Mouse (Mus musculus) midbrain, embryonic 12.5 days (tissue): ENCODE results near the gene Lgr5. TPM values are rescaled to one million over a fixed set of nuclear protein-coding genes. Genes with fewer than 3 reads are reported as not detected.
A peak's percentile ranks its signal among the peaks of the same experiment; 100 is the strongest.

Source experiments
- ATAC-seq: fragments of 200-750 bp; cut with Nextera tagmentation; 2 replicates; pipeline ENCODE4 v1.8.0; 2017; ENCODE audit warnings: low read depth, moderate TSS enrichment, moderate library complexity; ENCODE audit not compliant: low FRiP score
- H3K27ac ChIP-seq: fragments of 300-500 bp; sonication (generic); replicated peaks from 2 replicates; pipeline ENCODE4 v1.5.1; 2016; ENCODE audit warnings: mild to moderate bottlenecking
- H3K27me3 ChIP-seq: fragments of 300-500 bp; sonication (generic); 2 replicates; pipeline ENCODE4 v1.6.1; 2016; ENCODE audit warnings: mild to moderate bottlenecking
- H3K36me3 ChIP-seq: fragments of 300-500 bp; sonication (generic); 2 replicates; pipeline ENCODE4 v1.6.1; 2016
- H3K4me1 ChIP-seq: fragments of 300-500 bp; sonication (generic); 2 replicates; pipeline ENCODE4 v1.6.1; 2016
- H3K4me2 ChIP-seq: fragments of 300-500 bp; sonication (generic); replicated peaks from 2 replicates; pipeline ENCODE4 v1.6.1; 2016; ENCODE audit warnings: mild to moderate bottlenecking, moderate library complexity
- H3K4me3 ChIP-seq: fragments of 300-500 bp; sonication (generic); 2 replicates; pipeline ENCODE4 v1.5.1; 2016; ENCODE audit warnings: mild to moderate bottlenecking
- H3K9ac ChIP-seq: fragments of 300-500 bp; sonication (generic); replicated peaks from 2 replicates; pipeline ENCODE4 v1.6.1; 2016; ENCODE audit warnings: mild to moderate bottlenecking, moderate library complexity
- H3K9me3 ChIP-seq: fragments of 300-500 bp; sonication (generic); 2 replicates; pipeline ENCODE4 v1.6.1; 2016; ENCODE audit warnings: mild to moderate bottlenecking
- WGBS: fragments of 180-500 bp; shearing (Covaris S2); methylation state at CpG from one replicate; pipeline ENCODE4 v1.1.7; 2016; 5-methylcytosine and 5-hydroxymethylcytosine counted together
- polyA plus RNA-seq: library from polyadenylated mRNA; unstranded; fragments of >200 nt; fragmentation: Nextera tagmentation; extraction: Ambion mirVana; gene quantifications from 2 replicates; pipeline ENCODE4 v1.2.1, GENCODE M21; 2016

Lgr5 gene
- polyA plus RNA-seq: 3.3 and 3.8 TPM in 2 replicates

- peaks cover 27% of the 10 kb centered on the region for H3K4me1 ChIP-seq
- peak; percentile 85 for ATAC-seq
- H3K9me3 ChIP-seq: no peaks in the 10 kb centered on the region
- peak within 1 kb of the TSS; percentile 54 for H3K4me3 ChIP-seq
- peaks cover 52% of the 10 kb centered on the region for H3K27me3 ChIP-seq
- H3K36me3 ChIP-seq: no peaks in the 10 kb centered on the region
- H3K9ac ChIP-seq: peak within 1 kb of the TSS; percentile 50
- no peak within 1 kb of the TSS for H3K27ac ChIP-seq
- H3K4me2 ChIP-seq: peak within 1 kb of the TSS; percentile 99
- whole genome bisulfite sequencing: under 1% methylated on average over 46 of the region's 47 CpGs
Measured at GRCm38 (mm10) chr10:115587301-115587969, at the start of gene Lgr5. Lgr5 (minus strand) TSS chr10:115587780.

DNA sequence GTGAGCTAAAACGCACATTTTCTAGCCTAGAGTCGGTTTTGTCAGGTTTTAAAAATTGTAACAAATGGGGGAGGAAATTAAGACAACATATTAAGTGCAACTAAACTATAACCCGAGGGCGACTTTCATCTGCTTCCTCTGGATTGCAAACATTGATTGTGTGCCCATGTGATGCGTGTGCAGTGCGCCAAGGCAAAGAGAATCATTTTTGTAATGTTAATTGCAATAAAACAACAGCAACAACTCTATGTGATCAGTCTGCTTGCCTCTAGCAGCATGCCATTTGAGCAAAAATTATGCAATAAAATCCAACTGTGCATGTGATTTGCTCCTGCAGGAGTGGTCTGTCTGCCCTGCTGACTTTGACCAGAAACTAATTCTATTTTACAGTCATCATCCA is 39.1 kb upstream of the Lgr5 start:
- Histone ChIP-seq H3K9me3 (no peaks in the 10 kb centered on the region), H3K27ac (no peak overlapping the region), H3K4me2 (no peak overlapping the region), H3K36me3 (no peaks in the 10 kb centered on the region), H3K9ac (no peak overlapping the region), H3K27me3 (peaks cover 6% of the 10 kb centered on the region; the same call in 1 of the 2 replicates), H3K4me3 (no peak overlapping the region), H3K4me1 (peaks cover 8% of the 10 kb centered on the region; the same call in 1 of the 2 replicates)
- ATAC-seq: no peak
- 92% methylated on average over 6 of the region's 6 CpGs for WGBS

DNA sequence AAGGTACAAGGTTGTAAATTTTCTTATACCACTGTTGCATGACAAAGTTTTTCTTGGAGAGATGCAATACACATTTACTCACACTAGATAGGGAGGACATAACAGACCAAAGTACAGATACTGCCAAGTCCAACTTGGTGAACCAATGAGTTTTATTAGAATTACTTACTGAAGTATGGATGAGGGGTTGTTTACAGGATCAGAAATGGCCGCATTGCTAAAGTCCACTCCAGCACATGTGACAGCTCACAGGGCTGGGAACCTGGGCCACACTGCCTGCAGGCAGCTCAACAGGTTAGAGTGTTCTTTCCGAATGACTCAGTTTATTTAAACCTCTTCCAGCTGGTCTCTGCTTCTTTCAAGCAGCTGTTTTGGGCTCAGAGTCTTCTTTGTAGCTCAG is 37.4 kb upstream of the Lgr5 start:
- Histone ChIP-seq H3K9me3 (no peaks in the 10 kb centered on the region), H3K27me3 (peaks cover 11% of the 10 kb centered on the region), H3K4me1 (peaks cover 8% of the 10 kb centered on the region; the same call in 1 of the 2 replicates), H3K9ac (no peak overlapping the region), H3K27ac (no peak overlapping the region), H3K4me2 (no peak overlapping the region), H3K36me3 (no peaks in the 10 kb centered on the region), H3K4me3 (no peak overlapping the region)
- no peak for ATAC-seq
- 89% methylated on average over 2 of the region's 2 CpGs for WGBS

GRCm38 (mm10) chr10:115623956-115624671 is 36.5 kb upstream of the Lgr5 start:
- H3K4me2 ChIP-seq: peak overlapping the region; percentile 29; the same call in 1 of the 2 replicates
- no peaks in the 10 kb centered on the region for H3K36me3 ChIP-seq
- H3K9me3 ChIP-seq: no peaks in the 10 kb centered on the region
- H3K27ac ChIP-seq: no peak overlapping the region
- WGBS: 32% methylated on average over 15 of the region's 15 CpGs
- peaks cover 8% of the 10 kb centered on the region; the same call in 1 of the 2 replicates for H3K4me1 ChIP-seq
- H3K9ac ChIP-seq: no peak overlapping the region
- ATAC-seq: peak; percentile 76
- peaks cover 11% of the 10 kb centered on the region for H3K27me3 ChIP-seq
- no peak overlapping the region for H3K4me3 ChIP-seq

GRCm38 (mm10) chr10:115623481-115623880 is 35.9 kb upstream of the Lgr5 start:
- Histone ChIP-seq H3K4me3 (no peak overlapping the region), H3K27ac (no peak overlapping the region), H3K4me2 (no peak overlapping the region), H3K4me1 (peaks cover 8% of the 10 kb centered on the region; the same call in 1 of the 2 replicates), H3K36me3 (no peaks in the 10 kb centered on the region), H3K9me3 (no peaks in the 10 kb centered on the region), H3K9ac (no peak overlapping the region), H3K27me3 (peaks cover 11% of the 10 kb centered on the region)
- WGBS: 83% methylated on average over 7 of the region's 7 CpGs
- no peak for ATAC-seq

GRCm38 (mm10) chr10:115618288-115618856 is 30.8 kb upstream of the Lgr5 start:
- Histone ChIP-seq H3K9me3 (no peaks in the 10 kb centered on the region), H3K27me3 (peaks cover 10% of the 10 kb centered on the region), H3K4me1 (peaks cover 5% of the 10 kb centered on the region), H3K4me3 (peak overlapping the region; percentile 39), H3K9ac (0 out of 2 replicates have a peak overlapping the region, but pooled peaks have one; percentile 34), H3K4me2 (peak overlapping the region; percentile 61), H3K27ac (no peak overlapping the region), H3K36me3 (no peaks in the 10 kb centered on the region)
- ATAC-seq: peak; percentile 78; the same call in 1 of the 2 replicates
- 20% methylated on average over 15 of the region's 15 CpGs for WGBS

DNA sequence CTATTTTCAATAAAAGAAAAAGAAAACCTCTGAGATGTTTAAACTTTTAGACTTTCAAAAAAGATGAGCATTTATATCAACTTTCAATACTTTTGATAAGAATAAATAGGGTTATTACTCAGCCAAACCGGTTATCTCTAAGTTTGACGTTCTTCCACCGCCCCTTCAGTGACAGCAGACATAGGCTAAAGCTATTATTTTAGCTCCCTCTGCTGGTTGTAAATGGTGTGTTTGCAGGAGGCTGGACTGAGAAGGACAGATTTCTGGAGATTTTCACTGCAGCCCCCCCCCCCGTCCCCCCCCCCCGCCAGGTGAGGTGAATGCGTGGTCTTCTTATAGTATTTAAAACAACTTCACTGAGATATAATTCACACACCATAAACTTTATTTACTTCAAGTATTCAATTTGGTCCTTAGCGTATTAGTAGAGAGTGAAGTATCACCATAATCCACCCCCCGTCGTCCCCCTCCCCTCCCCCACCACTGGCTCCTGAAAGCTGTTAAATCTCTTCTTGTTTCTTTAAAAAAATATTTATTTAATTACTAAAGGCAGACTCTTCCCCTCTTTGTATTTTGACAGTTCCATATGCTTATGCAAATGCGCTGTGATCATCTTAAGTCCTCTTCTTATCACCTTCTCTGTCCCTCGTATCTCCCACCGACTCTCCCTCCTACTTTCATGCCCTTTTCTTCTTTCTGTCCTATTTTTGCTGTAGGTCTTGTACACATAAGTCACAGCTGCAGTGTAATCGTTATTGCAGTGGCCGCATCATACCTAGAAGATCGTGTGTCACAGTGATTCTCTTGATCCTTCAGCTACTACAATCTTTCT is 30.1 kb upstream of the Lgr5 start:
- WGBS: 11% methylated on average over 12 of the region's 15 CpGs

DNA sequence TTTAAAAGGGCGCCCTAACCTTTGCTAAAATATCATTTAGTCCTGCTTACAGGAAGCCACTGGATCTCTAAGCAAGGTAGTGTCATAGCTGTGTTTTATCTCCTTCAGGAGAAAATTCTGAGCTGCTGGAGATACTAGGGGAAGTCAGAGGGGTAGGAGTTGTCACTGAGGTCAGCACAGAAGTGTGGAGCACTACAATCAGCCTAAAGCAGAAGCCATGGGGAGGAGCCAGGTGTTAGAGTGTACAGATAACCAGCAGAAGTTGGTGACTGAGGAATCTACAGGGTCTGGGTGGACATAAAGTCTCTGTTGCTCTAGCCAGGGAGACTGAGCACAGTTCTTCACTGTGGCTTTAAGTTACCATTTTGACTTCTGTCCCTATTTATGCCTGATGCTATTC is 8.2 kb upstream of the Lgr5 start:
- ATAC-seq: no peak
- Histone ChIP-seq H3K36me3 (no peaks in the 10 kb centered on the region), H3K4me3 (no peak overlapping the region), H3K27me3 (no peaks in the 10 kb centered on the region), H3K4me1 (no peaks in the 10 kb centered on the region), H3K4me2 (no peak overlapping the region), H3K9me3 (no peaks in the 10 kb centered on the region), H3K27ac (no peak overlapping the region), H3K9ac (no peak overlapping the region)
- WGBS: 90% methylated on average over 1 of the region's 1 CpGs

More for the DNA sequence above, 30.1 kb upstream of the Lgr5 start:
- Histone ChIP-seq H3K4me1 (peaks cover 5% of the 10 kb centered on the region), H3K27me3 (peaks cover 10% of the 10 kb centered on the region), H3K27ac (no peak overlapping the region), H3K36me3 (no peaks in the 10 kb centered on the region), H3K4me2 (peak overlapping the region; percentile 61), H3K4me3 (peak overlapping the region; percentile 39), H3K9me3 (no peaks in the 10 kb centered on the region), H3K9ac (0 out of 2 replicates have a peak overlapping the region, but pooled peaks have one; percentile 34)
- peak; percentile 85 for ATAC-seq

GRCm38 (mm10) chr10:115593651-115594050 is 6.1 kb upstream of the Lgr5 start:
- no peak overlapping the region for H3K4me3 ChIP-seq
- ATAC-seq: no peak
- no peak overlapping the region for H3K9ac ChIP-seq
- WGBS: 90% methylated on average over 6 of the region's 6 CpGs
- H3K27ac ChIP-seq: no peak overlapping the region
- H3K4me1 ChIP-seq: no peaks in the 10 kb centered on the region
- H3K4me2 ChIP-seq: no peak overlapping the region
- no peaks in the 10 kb centered on the region for H3K9me3 ChIP-seq
- peaks cover 10% of the 10 kb centered on the region for H3K27me3 ChIP-seq
- no peaks in the 10 kb centered on the region for H3K36me3 ChIP-seq

- no peaks in the 10 kb centered on the region for H3K36me3 ChIP-seq
- no peak overlapping the region for H3K4me2 ChIP-seq
- 54% methylated on average over 11 of the region's 11 CpGs for WGBS
- no peak overlapping the region for H3K9ac ChIP-seq
- peaks cover 1% of the 10 kb centered on the region for H3K4me1 ChIP-seq
- no peak overlapping the region for H3K4me3 ChIP-seq
- ATAC-seq: 0 out of 2 replicates have a peak, but pooled peaks have one; percentile 38
- peaks cover 15% of the 10 kb centered on the region for H3K27me3 ChIP-seq
- no peaks in the 10 kb centered on the region for H3K9me3 ChIP-seq
- H3K27ac ChIP-seq: no peak overlapping the region
Measured at GRCm38 (mm10) chr10:115593221-115593620, 5.6 kb upstream of the Lgr5 start.

GRCm38 (mm10) chr10:115587979-115588378 is 399 bp upstream of the Lgr5 start:
- H3K4me3 ChIP-seq: peak overlapping the region; percentile 54
- H3K9me3 ChIP-seq: no peaks in the 10 kb centered on the region
- H3K4me1 ChIP-seq: peaks cover 27% of the 10 kb centered on the region
- peak overlapping the region; percentile 50 for H3K9ac ChIP-seq
- under 1% methylated on average over 7 of the region's 7 CpGs for WGBS
- H3K36me3 ChIP-seq: no peaks in the 10 kb centered on the region
- H3K4me2 ChIP-seq: peak overlapping the region; percentile 99
- H3K27me3 ChIP-seq: peaks cover 52% of the 10 kb centered on the region
- no peak overlapping the region for H3K27ac ChIP-seq
- no peak for ATAC-seq
